Mouse (Mus musculus): ENCODE measurements around the gene Rnf123. TPM values are rescaled to one million over a fixed set of nuclear protein-coding genes. Genes with fewer than 3 reads are reported as not detected.

Rnf123 gene
- total RNA-seq, 1 experiment: 14.5 TPM

GRCm38 (mm10) chr9:108128248-108128647 is 45.1 kb upstream of the Rnf123 start:
- Histone ChIP-seq H3K9ac (ENCODE audit: insufficient read depth, low read depth, low read length, poor library complexity, severe bottlenecking) (no peak overlapping the region), H3K27ac (ENCODE audit: insufficient read depth, low read depth, low read length, poor library complexity, severe bottlenecking) (no peak overlapping the region), H3K36me3 (ENCODE audit: control insufficient read depth, insufficient read depth, low read length, poor library complexity, severe bottlenecking) (no peaks in the 10 kb centered on the region), H3K4me1 (ENCODE audit: control insufficient read depth in 2 of 2, insufficient read depth in 2 of 2, low read length in 2 of 2, poor library complexity in 1 of 2) (peaks cover 0 to under 1% of the 10 kb centered on the region in 2 experiments; a peak in 1 of 4 replicates), H3K4me3 (ENCODE audit: insufficient read depth in 1 of 2, low read depth in 1 of 2, low read length in 2 of 2, poor library complexity in 1 of 2, severe bottlenecking in 1 of 2) (no peak overlapping the region), H3K9me3 (ENCODE audit: control insufficient read depth, insufficient read depth, low read depth, low read length) (no peaks in the 10 kb centered on the region)
- TF ChIP-seq ZNF384 (IDR thresholded peaks at IDR 0.05; ENCODE audit: low read depth, low read length) (no peak), MAFK (IDR thresholded peaks at IDR 0.05; ENCODE audit: insufficient read depth, low read depth, low read length) (no peak), HCFC1 (IDR thresholded peaks at IDR 0.05; ENCODE audit: borderline replicate concordance, insufficient read depth, low read length) (no peak), ZC3H11A (IDR thresholded peaks at IDR 0.05; ENCODE audit: borderline replicate concordance, low read depth, low read length) (no peak), CHD2 (IDR thresholded peaks at IDR 0.05; ENCODE audit: low read depth, low read length) (no peak)
- no peak for DNase-seq (ENCODE audit: low read depth, low spot score)
- in situ Hi-C loops (cut with MboI; ENCODE audit: low sequenced_read_pairs in 2 of 2, unreplicated experiment in 2 of 2): no loop called here

- H3K9me3 ChIP-seq (ENCODE audit: control insufficient read depth, insufficient read depth, low read depth, low read length): no peaks in the 10 kb centered on the region
- in situ Hi-C loops (cut with MboI; ENCODE audit: low sequenced_read_pairs in 2 of 2, unreplicated experiment in 2 of 2): no loop called here
- no peak overlapping the region for H3K9ac ChIP-seq (ENCODE audit: insufficient read depth, low read depth, low read length, poor library complexity, severe bottlenecking)
- H3K27ac ChIP-seq (ENCODE audit: insufficient read depth, low read depth, low read length, poor library complexity, severe bottlenecking): no peak overlapping the region
- no peak for TF ChIP-seq HCFC1 (IDR thresholded peaks at IDR 0.05; ENCODE audit: borderline replicate concordance, insufficient read depth, low read length)
- no peak for TF ChIP-seq MAFK (IDR thresholded peaks at IDR 0.05; ENCODE audit: insufficient read depth, low read depth, low read length)
- no peak for TF ChIP-seq CHD2 (IDR thresholded peaks at IDR 0.05; ENCODE audit: low read depth, low read length)
- TF ChIP-seq ZNF384 (IDR thresholded peaks at IDR 0.05; ENCODE audit: low read depth, low read length): no peak
- no peak for TF ChIP-seq ZC3H11A (IDR thresholded peaks at IDR 0.05; ENCODE audit: borderline replicate concordance, low read depth, low read length)
- no peak for DNase-seq (ENCODE audit: low read depth, low spot score)
- no peak overlapping the region for H3K4me3 ChIP-seq (ENCODE audit: insufficient read depth in 1 of 2, low read depth in 1 of 2, low read length in 2 of 2, poor library complexity in 1 of 2, severe bottlenecking in 1 of 2)
- H3K4me1 ChIP-seq (ENCODE audit: control insufficient read depth in 2 of 2, insufficient read depth in 2 of 2, low read length in 2 of 2, poor library complexity in 1 of 2): no peaks in the 10 kb centered on the region
- H3K36me3 ChIP-seq (ENCODE audit: control insufficient read depth, insufficient read depth, low read length, poor library complexity, severe bottlenecking): no peaks in the 10 kb centered on the region
Measured at GRCm38 (mm10) chr9:108126436-108127180, 43.5 kb upstream of the Rnf123 start.

GRCm38 (mm10) chr9:108125731-108126130 is 42.6 kb upstream of the Rnf123 start:
- H3K4me3 ChIP-seq (ENCODE audit: insufficient read depth in 1 of 2, low read depth in 1 of 2, low read length in 2 of 2, poor library complexity in 1 of 2, severe bottlenecking in 1 of 2): peak overlapping the region in 1 of 2 experiments; percentile 50; a peak in 2 of 4 replicates
- no peak overlapping the region for H3K9ac ChIP-seq (ENCODE audit: insufficient read depth, low read depth, low read length, poor library complexity, severe bottlenecking)
- no peak for TF ChIP-seq ZC3H11A (IDR thresholded peaks at IDR 0.05; ENCODE audit: borderline replicate concordance, low read depth, low read length)
- no peak for TF ChIP-seq ZNF384 (IDR thresholded peaks at IDR 0.05; ENCODE audit: low read depth, low read length)
- TF ChIP-seq CHD2 (IDR thresholded peaks at IDR 0.05; ENCODE audit: low read depth, low read length): no peak
- TF ChIP-seq MAFK (IDR thresholded peaks at IDR 0.05; ENCODE audit: insufficient read depth, low read depth, low read length): no peak
- TF ChIP-seq HCFC1 (IDR thresholded peaks at IDR 0.05; ENCODE audit: borderline replicate concordance, insufficient read depth, low read length): no peak
- no peak overlapping the region for H3K27ac ChIP-seq (ENCODE audit: insufficient read depth, low read depth, low read length, poor library complexity, severe bottlenecking)
- H3K4me1 ChIP-seq (ENCODE audit: control insufficient read depth in 2 of 2, insufficient read depth in 2 of 2, low read length in 2 of 2, poor library complexity in 1 of 2): no peaks in the 10 kb centered on the region
- H3K9me3 ChIP-seq (ENCODE audit: control insufficient read depth, insufficient read depth, low read depth, low read length): no peaks in the 10 kb centered on the region
- DNase-seq (ENCODE audit: low read depth, low spot score): no peak
- in situ Hi-C loops (cut with MboI; ENCODE audit: low sequenced_read_pairs in 2 of 2, unreplicated experiment in 2 of 2): no loop called here
- H3K36me3 ChIP-seq (ENCODE audit: control insufficient read depth, insufficient read depth, low read length, poor library complexity, severe bottlenecking): no peaks in the 10 kb centered on the region

GRCm38 (mm10) chr9:108123916-108124315 is 40.8 kb upstream of the Rnf123 start:
- no peak for TF ChIP-seq CHD2 (IDR thresholded peaks at IDR 0.05; ENCODE audit: low read depth, low read length)
- TF ChIP-seq ZNF384 (IDR thresholded peaks at IDR 0.05; ENCODE audit: low read depth, low read length): no peak
- TF ChIP-seq ZC3H11A (IDR thresholded peaks at IDR 0.05; ENCODE audit: borderline replicate concordance, low read depth, low read length): no peak
- TF ChIP-seq HCFC1 (IDR thresholded peaks at IDR 0.05; ENCODE audit: borderline replicate concordance, insufficient read depth, low read length): no peak
- H3K9ac ChIP-seq (ENCODE audit: insufficient read depth, low read depth, low read length, poor library complexity, severe bottlenecking): no peak overlapping the region
- no peak overlapping the region for H3K4me3 ChIP-seq (ENCODE audit: insufficient read depth in 1 of 2, low read depth in 1 of 2, low read length in 2 of 2, poor library complexity in 1 of 2, severe bottlenecking in 1 of 2)
- DNase-seq (ENCODE audit: low read depth, low spot score): no peak
- 0 out of 4 replicates have a peak, but pooled peaks cover 0 to 1% of the 10 kb centered on the region in 2 experiments for H3K4me1 ChIP-seq (ENCODE audit: control insufficient read depth in 2 of 2, insufficient read depth in 2 of 2, low read length in 2 of 2, poor library complexity in 1 of 2)
- no peaks in the 10 kb centered on the region for H3K9me3 ChIP-seq (ENCODE audit: control insufficient read depth, insufficient read depth, low read depth, low read length)
- no peaks in the 10 kb centered on the region for H3K36me3 ChIP-seq (ENCODE audit: control insufficient read depth, insufficient read depth, low read length, poor library complexity, severe bottlenecking)
- in situ Hi-C loops (cut with MboI; ENCODE audit: low sequenced_read_pairs in 2 of 2, unreplicated experiment in 2 of 2): no loop called here
- H3K27ac ChIP-seq (ENCODE audit: insufficient read depth, low read depth, low read length, poor library complexity, severe bottlenecking): no peak overlapping the region
